Mouse (Mus musculus) liver, embryonic 16.5 days (tissue): ENCODE measurements around the gene Sult6b1. TPM values are rescaled to one million over a fixed set of nuclear protein-coding genes. Genes with fewer than 3 reads are reported as not detected.

Experiments
- ATAC-seq: fragments of 200-750 bp; cut with Nextera tagmentation; 2 replicates; pipeline ENCODE4 v1.8.0; 2017; ENCODE audit warnings: low read depth, mild to moderate bottlenecking, moderate number of reproducible peaks, moderate library complexity
- H3K27ac ChIP-seq: fragments of 300-500 bp; sonication (generic); 2 replicates; pipeline ENCODE4 v1.5.1; 2014; ENCODE audit warnings: mild to moderate bottlenecking, low read length
- H3K27me3 ChIP-seq: fragments of 300-500 bp; sonication (generic); 2 replicates; pipeline ENCODE4 v1.6.1; 2014; ENCODE audit warnings: low read depth, low read length, mixed read lengths; ENCODE audit not compliant: control insufficient read depth, insufficient read depth
- H3K36me3 ChIP-seq: fragments of 300-500 bp; sonication (generic); 2 replicates; pipeline ENCODE4 v1.6.1; 2014; ENCODE audit warnings: mild to moderate bottlenecking; ENCODE audit not compliant: control insufficient read depth, insufficient read depth
- H3K4me1 ChIP-seq: fragments of 300-500 bp; sonication (generic); 2 replicates; pipeline ENCODE4 v1.6.1; 2014; ENCODE audit warnings: low read depth, low read length, mixed read lengths; ENCODE audit not compliant: control insufficient read depth
- H3K4me2 ChIP-seq: fragments of 300-500 bp; sonication (generic); 2 replicates; pipeline ENCODE4 v1.6.1; 2014; ENCODE audit warnings: low read depth, low read length, mixed read lengths
- H3K4me3 ChIP-seq: fragments of 300-500 bp; sonication (generic); 2 replicates; pipeline ENCODE4 v1.5.1; 2014; ENCODE audit warnings: low read depth, mild to moderate bottlenecking, low read length
- H3K9ac ChIP-seq: fragments of 300-500 bp; sonication (generic); 2 replicates; pipeline ENCODE4 v1.6.1; 2014; ENCODE audit warnings: low read depth, low read length
- H3K9me3 ChIP-seq: fragments of 300-500 bp; sonication (generic); replicated peaks from 2 replicates; pipeline ENCODE4 v1.6.1; 2016; ENCODE audit warnings: low read length; ENCODE audit not compliant: control insufficient read depth
- WGBS: fragments of 180-500 bp; shearing (Covaris S2); extraction: QIAGEN DNeasy Blood & Tissue Kit; methylation state at CpG from one replicate; pipeline ENCODE4 v1.1.7; 2014; ENCODE audit not compliant: insufficient replicate concordance; 5-methylcytosine and 5-hydroxymethylcytosine counted together
- polyA plus RNA-seq: library from polyadenylated mRNA; unstranded; fragments of >200 nt; fragmentation: Nextera tagmentation; extraction: Ambion mirVana; gene quantifications from 2 replicates; pipeline ENCODE4 v1.2.1, GENCODE M21; 2015

Sult6b1 gene
- polyA plus RNA-seq, 1 experiment from 2014 or later = not detected

DNA sequence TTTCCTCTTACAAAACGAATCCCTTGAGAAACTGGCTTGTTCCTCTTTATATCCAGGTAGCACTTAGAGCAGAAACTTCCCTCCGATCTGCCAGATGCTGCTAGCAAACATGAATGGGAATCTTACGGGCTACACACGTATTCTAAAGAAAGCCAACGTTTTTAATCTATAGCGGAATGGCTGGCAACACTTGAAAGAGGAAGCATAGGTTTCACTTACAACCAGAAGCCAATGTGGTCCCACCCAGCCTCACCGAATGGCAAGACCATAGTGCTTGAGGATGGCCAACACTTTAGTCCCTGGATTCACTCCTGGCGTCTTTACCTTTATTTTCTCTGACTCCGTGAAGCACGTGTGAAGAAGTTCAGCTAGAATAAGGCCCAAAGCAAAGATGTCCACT is 50.5 kb downstream of the Sult6b1 start:
- H3K27me3 ChIP-seq = no peaks in the 10 kb centered on the region
- no peak overlapping the region for H3K4me2 ChIP-seq
- H3K36me3 ChIP-seq = no peaks in the 10 kb centered on the region; the same call in 1 of the 2 replicates
- no peak for ATAC-seq
- no peak overlapping the region for H3K9ac ChIP-seq
- H3K4me3 ChIP-seq = no peak overlapping the region
- no peak overlapping the region for H3K27ac ChIP-seq
- 80% methylated on average over 10 of the region's 10 CpGs for WGBS
- H3K4me1 ChIP-seq = no peaks in the 10 kb centered on the region
- no peaks in the 10 kb centered on the region for H3K9me3 ChIP-seq

DNA sequence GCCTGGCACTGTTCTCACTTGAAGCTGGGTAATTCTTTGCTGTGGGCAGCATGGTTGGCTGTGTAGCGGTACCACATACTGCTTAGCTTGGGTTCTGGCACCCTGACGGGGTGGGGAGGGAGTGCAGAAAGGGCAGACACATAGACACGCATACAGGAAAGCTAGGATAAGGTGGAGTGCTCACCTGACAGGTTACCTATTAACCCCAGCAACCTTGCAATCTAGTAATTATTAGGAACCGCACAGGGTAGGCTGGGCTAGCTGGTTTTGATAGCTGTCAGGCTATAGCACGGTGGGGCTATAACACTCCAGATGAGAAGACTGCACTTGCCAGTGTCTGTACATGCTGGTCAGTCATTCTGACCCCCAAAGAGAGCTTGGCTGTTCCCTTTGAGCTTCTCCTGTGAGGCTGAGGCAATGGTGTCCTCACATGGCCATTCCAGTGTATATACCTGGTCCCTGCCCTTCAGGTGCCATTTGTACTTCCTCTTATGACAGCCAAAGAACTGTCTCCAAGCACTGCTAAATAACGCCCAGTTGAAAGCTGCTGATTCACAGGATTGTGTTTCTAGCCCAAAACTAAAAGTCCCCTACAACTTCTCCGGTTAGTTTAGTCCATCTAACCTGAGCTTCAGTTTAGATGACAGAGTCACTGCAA is 64.4 kb downstream of the Sult6b1 start:
- H3K27ac ChIP-seq = no peak overlapping the region
- no peaks in the 10 kb centered on the region for H3K27me3 ChIP-seq
- H3K9ac ChIP-seq = no peak overlapping the region
- no peaks in the 10 kb centered on the region for H3K4me1 ChIP-seq
- peaks cover 18% of the 10 kb centered on the region for H3K36me3 ChIP-seq
- H3K4me2 ChIP-seq = no peak overlapping the region
- WGBS = 75% methylated on average over 7 of the region's 7 CpGs
- peak; percentile 19; the same call in 1 of the 2 replicates for ATAC-seq
- no peaks in the 10 kb centered on the region for H3K9me3 ChIP-seq
- no peak overlapping the region for H3K4me3 ChIP-seq

DNA sequence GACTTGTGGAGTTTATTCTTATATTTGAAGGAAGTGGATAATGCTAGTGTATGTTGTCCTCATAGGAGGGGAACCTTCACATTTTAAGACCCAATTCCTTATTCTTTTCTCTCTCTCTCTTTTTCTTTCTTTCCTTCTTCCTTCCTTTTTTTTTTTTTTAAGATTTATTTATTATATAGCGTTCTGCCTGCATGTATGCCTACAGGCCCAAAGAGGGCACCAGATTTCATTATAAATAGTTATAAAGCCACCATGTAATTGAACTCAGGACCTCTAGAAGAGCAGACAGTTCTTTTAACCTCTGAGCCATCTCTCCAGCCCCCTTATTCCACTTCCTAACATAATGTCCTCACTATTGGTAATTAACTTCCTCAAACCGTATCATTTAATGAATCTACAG is 70.7 kb downstream of the Sult6b1 start:
- Histone ChIP-seq H3K27ac (peak overlapping the region; percentile 95), H3K9ac (peak overlapping the region; percentile 87), H3K36me3 (peaks cover 7% of the 10 kb centered on the region; the same call in 1 of the 2 replicates), H3K27me3 (no peaks in the 10 kb centered on the region), H3K4me3 (peak overlapping the region; percentile 93), H3K4me2 (peak overlapping the region; percentile 88), H3K4me1 (peaks cover 3% of the 10 kb centered on the region), H3K9me3 (no peaks in the 10 kb centered on the region)
- WGBS = 23% methylated on average over 2 of the region's 2 CpGs
- no peak for ATAC-seq

DNA sequence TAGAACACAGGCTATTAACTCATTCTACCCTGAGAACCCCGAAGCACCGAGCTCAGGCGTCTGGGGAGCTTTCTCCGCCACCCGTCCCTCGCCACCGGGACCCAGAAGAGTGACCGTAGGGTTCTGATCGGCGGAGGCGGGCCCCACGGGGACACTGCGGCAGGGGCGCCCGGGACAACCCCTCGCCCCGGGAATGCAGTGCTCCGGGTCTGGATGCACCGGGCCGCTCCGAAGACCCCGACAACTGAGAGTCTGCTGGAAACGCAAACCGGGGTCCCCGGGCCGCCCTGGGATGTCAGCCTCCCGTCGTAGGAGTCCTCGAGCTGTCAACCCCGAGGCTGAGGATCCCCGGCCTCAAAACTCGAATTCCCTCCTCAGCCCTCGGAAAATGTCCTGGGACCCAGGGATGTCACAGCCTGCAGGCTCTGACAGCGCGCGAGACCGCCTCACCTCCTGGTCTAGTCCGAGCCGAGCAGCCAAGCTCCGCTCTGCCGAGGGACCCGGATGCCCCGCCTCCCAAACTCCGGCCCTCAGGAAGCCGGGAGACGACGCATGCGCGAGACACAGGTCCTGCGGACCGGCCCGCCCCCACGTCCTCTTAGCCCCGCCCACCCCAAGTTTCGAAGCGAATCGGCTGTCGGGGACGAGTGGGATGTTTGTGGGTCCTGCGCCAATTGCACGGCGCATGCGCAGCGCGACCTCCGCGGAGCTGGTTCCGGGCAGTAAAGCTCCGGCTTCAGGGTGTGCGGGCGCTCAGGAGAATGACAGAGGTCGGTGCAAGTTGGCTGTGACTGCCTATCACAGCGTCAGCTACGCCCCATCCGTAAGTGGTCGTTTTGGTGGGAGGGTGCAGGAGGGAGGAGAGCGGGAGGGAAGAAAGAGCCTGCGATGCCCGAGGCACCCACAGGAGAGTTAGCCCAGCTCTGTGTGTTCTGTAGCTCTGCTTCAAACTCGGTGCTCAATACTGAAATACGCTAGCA is 71.6 kb downstream of the Sult6b1 start, which contains the start of the genes Heatr5b and Gpatch11:
Gene Heatr5b, minus strand, starts transcription at position 509 of the 980 bp plus-strand sequence.
Gene Gpatch11, plus strand, starts transcription at position 712 of the 980 bp plus-strand sequence.
- peak within 1 kb of the TSS; percentile 95 for H3K27ac ChIP-seq
- peak within 1 kb of the TSS; percentile 93 for H3K9ac ChIP-seq
- H3K9me3 ChIP-seq = no peaks in the 10 kb centered on the region
- peak within 1 kb of the TSS; percentile 93 for H3K4me3 ChIP-seq
- H3K27me3 ChIP-seq = no peaks in the 10 kb centered on the region
- peaks cover 4% of the 10 kb centered on the region; the same call in 1 of the 2 replicates for H3K36me3 ChIP-seq
- peaks cover 3% of the 10 kb centered on the region for H3K4me1 ChIP-seq
- ATAC-seq = peak; percentile 97
- WGBS = under 1% methylated on average over 81 of the region's 81 CpGs
- H3K4me2 ChIP-seq = peak within 1 kb of the TSS; percentile 88

Other genes with a start within 250 kb of the Sult6b1 start
- 2.6 and 2.8 TPM in 2 replicates for gene Strn, start 169.8 kb downstream of the Sult6b1 start, polyA plus RNA-seq
- 4.4 and 4.7 TPM in 2 replicates for gene Heatr5b, start 71.6 kb downstream of the Sult6b1 start, polyA plus RNA-seq
- gene Gpatch11, start 71.4 kb downstream of the Sult6b1 start, polyA plus RNA-seq = 13.0 and 14.5 TPM in 2 replicates
- gene Eif2ak2, start 24.4 kb downstream of the Sult6b1 start, polyA plus RNA-seq = 5.9 and 6.9 TPM in 2 replicates
- gene Cebpzos, start 9.5 kb upstream of the Sult6b1 start, polyA plus RNA-seq = 43.0 and 45.0 TPM in 2 replicates
- 22.5 and 22.9 TPM in 2 replicates for gene Cebpz, start 30.1 kb upstream of the Sult6b1 start, polyA plus RNA-seq
- 22.7 and 23.6 TPM in 2 replicates for gene Ndufaf7, start 30.1 kb upstream of the Sult6b1 start, polyA plus RNA-seq
- 9.5 and 10.6 TPM in 2 replicates for gene Prkd3, start 113.8 kb upstream of the Sult6b1 start, polyA plus RNA-seq
- 20.1 and 24.5 TPM in 2 replicates for gene Qpct, start 144.9 kb upstream of the Sult6b1 start, polyA plus RNA-seq